Mouse (Mus musculus) cortical plate, adult 2 months (tissue): ENCODE data around the gene Sox13. TPM values are rescaled to one million over a fixed set of nuclear protein-coding genes. Genes with fewer than 3 reads are reported as not detected.

Experiments used
- H3K27ac ChIP-seq: fragments of 200-500 bp; 2 replicates; pipeline ENCODE4 v1.5.1; 2012; ENCODE audit warnings: low read length, control low read depth, inconsistent platforms; ENCODE audit not compliant: insufficient read depth
- H3K4me1 ChIP-seq: fragments of 200-500 bp; 2 replicates; pipeline ENCODE4 v1.6.1; 2011; ENCODE audit warnings: low read length; ENCODE audit not compliant: control insufficient read depth, insufficient read depth
- H3K4me3 ChIP-seq: fragments of 200-500 bp; 2 replicates; pipeline ENCODE4 v1.5.1; 2011; ENCODE audit warnings: mild to moderate bottlenecking, low read length, control low read depth; ENCODE audit not compliant: insufficient read depth
- CTCF ChIP-seq: fragments of 200-500 bp; IDR thresholded peaks from 2 replicates; pipeline ENCODE4 v1.5.1; 2011; ENCODE audit warnings: mild to moderate bottlenecking, control low read depth, low read length; ENCODE audit not compliant: insufficient read depth; ENCODE audit errors: extremely low read depth
- POLR2A ChIP-seq: fragments of 200-500 bp; IDR thresholded peaks from 2 replicates; pipeline ENCODE4 v1.6.1; 2011; ENCODE audit warnings: mild to moderate bottlenecking, low read length, control low read depth; ENCODE audit not compliant: insufficient read depth; ENCODE audit errors: extremely low read depth
- polyA plus RNA-seq: library from polyadenylated mRNA; depleted of rRNA; stranded (reverse); fragments of >200 nt; gene quantifications from 2 replicates; pipeline ENCODE4 v1.2.3, GENCODE M21; 2012; rRNA removed

The Sox13 gene
- 13.4 and 14.3 TPM in 2 replicates for polyA plus RNA-seq

GRCm38 (mm10) chr1:133423543-133424480 is at the start of gene Sox13:
Sox13 (minus strand) TSS chr1:133424377.
- TF ChIP-seq CTCF (no peak), POLR2A (0 out of 2 replicates have a peak, but pooled peaks have one; percentile 20)
- peak within 1 kb of the TSS; percentile 62 for H3K4me3 ChIP-seq
- no peaks in the 10 kb centered on the region for H3K4me1 ChIP-seq
- H3K27ac ChIP-seq = peak within 1 kb of the TSS; percentile 86

- TF ChIP-seq CTCF (no peak), POLR2A (no peak)
- Histone ChIP-seq H3K4me3 (no peak overlapping the region), H3K4me1 (no peaks in the 10 kb centered on the region), H3K27ac (no peak overlapping the region)
These were observed 47.4 kb upstream of the Sox13 start for GRCm38 (mm10) chr1:133471556-133471955.

GRCm38 (mm10) chr1:133471086-133471485 is 46.9 kb upstream of the Sox13 start:
- no peak for TF ChIP-seq POLR2A
- no peak for TF ChIP-seq CTCF
- Histone ChIP-seq H3K4me3 (no peak overlapping the region), H3K27ac (no peak overlapping the region)

GRCm38 (mm10) chr1:133470242-133471025 is 46.3 kb upstream of the Sox13 start:
- TF ChIP-seq CTCF = no peak
- no peak for TF ChIP-seq POLR2A
- no peak overlapping the region for H3K27ac ChIP-seq
- no peak overlapping the region for H3K4me3 ChIP-seq
- H3K4me1 ChIP-seq = no peaks in the 10 kb centered on the region

More at GRCm38 (mm10) chr1:133471086-133471485, 46.9 kb upstream of the Sox13 start:
- no peaks in the 10 kb centered on the region for H3K4me1 ChIP-seq

GRCm38 (mm10) chr1:133469213-133469612 is 45.0 kb upstream of the Sox13 start:
- no peaks in the 10 kb centered on the region for H3K4me1 ChIP-seq
- TF ChIP-seq POLR2A (no peak), CTCF (no peak)
- H3K27ac ChIP-seq = no peak overlapping the region
- no peak overlapping the region for H3K4me3 ChIP-seq

GRCm38 (mm10) chr1:133468751-133469150 is 44.6 kb upstream of the Sox13 start:
- no peak overlapping the region for H3K27ac ChIP-seq
- H3K4me1 ChIP-seq = no peaks in the 10 kb centered on the region
- H3K4me3 ChIP-seq = no peak overlapping the region
- TF ChIP-seq CTCF (no peak), POLR2A (no peak)

- Histone ChIP-seq H3K4me3 (no peak overlapping the region), H3K4me1 (no peaks in the 10 kb centered on the region), H3K27ac (no peak overlapping the region)
- TF ChIP-seq CTCF (no peak), POLR2A (no peak)
These were observed 43.7 kb upstream of the Sox13 start for GRCm38 (mm10) chr1:133467905-133468304.

- no peak for TF ChIP-seq CTCF
- TF ChIP-seq POLR2A = no peak
- H3K4me3 ChIP-seq = no peak overlapping the region
These were observed 39.0 kb upstream of the Sox13 start for GRCm38 (mm10) chr1:133463138-133463537.

GRCm38 (mm10) chr1:133460996-133461395 is 36.8 kb upstream of the Sox13 start:
- Histone ChIP-seq H3K4me1 (no peaks in the 10 kb centered on the region), H3K27ac (no peak overlapping the region), H3K4me3 (no peak overlapping the region)
- no peak for TF ChIP-seq CTCF
- TF ChIP-seq POLR2A = no peak

More at GRCm38 (mm10) chr1:133463138-133463537, 39.0 kb upstream of the Sox13 start:
- H3K27ac ChIP-seq = no peak overlapping the region
- no peaks in the 10 kb centered on the region for H3K4me1 ChIP-seq
